Mouse (Mus musculus): ENCODE measurements around the gene D930048N14Rik.

DNA sequence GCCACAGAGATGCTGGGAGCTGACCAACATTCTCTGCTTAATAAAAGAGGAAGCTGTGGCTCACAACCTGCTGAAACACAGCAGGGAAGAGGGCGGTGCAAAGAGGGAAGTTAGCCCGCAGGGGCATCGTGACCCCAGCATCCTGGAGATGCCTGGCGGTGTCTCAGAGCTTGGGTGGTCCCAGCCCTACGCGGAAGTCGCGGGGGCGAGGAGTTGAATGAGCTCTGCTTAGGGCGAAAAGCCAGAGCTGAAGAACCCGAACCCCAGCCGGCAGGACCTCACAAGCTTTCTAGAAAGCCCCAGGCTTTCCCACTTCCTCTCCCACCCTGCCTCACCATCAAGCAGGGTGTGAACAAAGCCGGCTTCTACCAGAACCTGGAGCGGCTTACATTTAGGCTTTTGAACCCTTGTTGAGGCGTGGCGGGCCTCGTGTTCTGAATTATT, 12.8 kb upstream of the D930048N14Rik start:
- TF ChIP-seq CTCF (IDR thresholded peaks at IDR 0.05 in 2 of 3, conservative IDR thresholded peaks at IDR 0.05 in 1 of 3; ENCODE audit: control insufficient read depth in 1 of 3, insufficient read depth in 1 of 3, low read depth in 2 of 3, low read length in 3 of 3, poor library complexity in 1 of 3, severe bottlenecking in 1 of 3) (no peak), BHLHE40 (IDR thresholded peaks at IDR 0.05; ENCODE audit: borderline replicate concordance, low read depth, low read length) (0 out of 2 replicates have a peak, but pooled peaks have one; percentile 10), ZC3H11A (IDR thresholded peaks at IDR 0.05; ENCODE audit: low read depth, low read length) (no peak), MEF2A (IDR thresholded peaks at IDR 0.05; ENCODE audit: extremely low read depth, insufficient replicate concordance, low read depth, low read length, poor library complexity, severe bottlenecking) (no peak), NRF1 (IDR thresholded peaks at IDR 0.05; ENCODE audit: insufficient read depth, low read depth, low read length, poor library complexity, severe bottlenecking) (no peak), UBTF (IDR thresholded peaks at IDR 0.05; ENCODE audit: borderline replicate concordance, insufficient read depth, low read depth, low read length) (0 out of 2 replicates have a peak, but pooled peaks have one; percentile 31), POLR2A (IDR thresholded peaks at IDR 0.05; ENCODE audit: control insufficient read depth in 1 of 2, insufficient read depth in 1 of 2, low read depth in 1 of 2, low read length in 2 of 2, poor library complexity in 1 of 2) (peak; percentile 83 to 86), RCOR1 (IDR thresholded peaks at IDR 0.05; ENCODE audit: low read depth, low read length) (peak; percentile 75; the same call in 1 of the 2 replicates), GATA1 (IDR thresholded peaks at IDR 0.05; ENCODE audit: low read depth, low read length) (no peak), ELF1 (IDR thresholded peaks at IDR 0.05; ENCODE audit: low read depth, low read length) (peak; percentile 75), TCF12 (IDR thresholded peaks at IDR 0.05; ENCODE audit: low read depth, low read length) (peak; percentile 58; the same call in 1 of the 2 replicates), EP300 (IDR thresholded peaks at IDR 0.05; ENCODE audit: low read depth in 1 of 2, low read length in 2 of 2) (peak; percentile 62 to 70), USF1 (IDR thresholded peaks at IDR 0.05; ENCODE audit: low read depth, low read length) (peak; percentile 60)
